Mouse (Mus musculus) liver (tissue): ENCODE data around the gene Adh5.

Experiments
- DNase-seq: peaks from one replicate; pipeline ENCODE4 v3.0.0-alpha.2; 2020; ENCODE audit warnings: mixed read lengths

Gene Adh5

DNA sequence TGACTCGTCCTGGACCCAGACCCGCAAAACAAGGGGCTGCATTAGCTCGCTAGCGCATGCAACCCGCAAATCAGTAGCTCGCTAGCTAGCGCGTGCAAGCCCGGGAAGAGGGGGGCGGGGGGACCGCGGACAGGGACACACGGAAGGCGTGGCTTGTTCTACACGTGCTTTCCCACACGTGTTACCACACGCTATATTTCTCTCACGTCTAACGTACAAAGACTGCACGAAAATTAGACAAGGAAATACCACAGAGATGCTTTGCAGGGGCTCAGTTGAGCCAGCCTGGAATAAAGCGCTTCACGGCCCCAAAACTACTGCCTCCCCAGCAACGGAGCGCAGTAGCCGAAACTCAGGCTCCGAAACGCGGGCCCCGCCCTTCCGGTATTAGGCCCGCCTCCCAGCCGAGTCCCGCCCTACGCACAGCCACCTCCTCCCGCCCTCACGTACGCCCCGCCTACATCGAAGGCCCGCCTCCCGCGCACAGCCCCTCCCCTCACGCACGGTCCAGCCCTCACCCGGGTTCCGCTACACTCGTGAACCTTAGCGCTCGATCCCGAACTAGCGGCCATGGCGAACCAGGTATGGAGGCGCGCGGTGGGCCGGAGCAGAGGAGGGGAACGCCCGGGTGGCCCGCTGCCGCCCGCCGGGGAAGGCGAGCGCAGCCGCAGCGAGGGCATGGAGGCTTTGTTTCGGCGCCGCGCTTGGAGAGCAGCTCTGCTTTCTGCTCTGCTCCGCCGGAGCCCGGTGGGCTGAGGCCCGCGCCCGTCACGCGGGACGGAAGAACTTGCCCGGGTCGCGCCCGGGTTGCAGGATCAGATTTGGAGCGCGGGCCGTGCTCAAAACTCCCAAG is at the start of gene Adh5:
Adh5 (plus strand) TSS at position 482 of the 853 bp plus-strand sequence.
- peak; percentile 97 for DNase-seq

DNA sequence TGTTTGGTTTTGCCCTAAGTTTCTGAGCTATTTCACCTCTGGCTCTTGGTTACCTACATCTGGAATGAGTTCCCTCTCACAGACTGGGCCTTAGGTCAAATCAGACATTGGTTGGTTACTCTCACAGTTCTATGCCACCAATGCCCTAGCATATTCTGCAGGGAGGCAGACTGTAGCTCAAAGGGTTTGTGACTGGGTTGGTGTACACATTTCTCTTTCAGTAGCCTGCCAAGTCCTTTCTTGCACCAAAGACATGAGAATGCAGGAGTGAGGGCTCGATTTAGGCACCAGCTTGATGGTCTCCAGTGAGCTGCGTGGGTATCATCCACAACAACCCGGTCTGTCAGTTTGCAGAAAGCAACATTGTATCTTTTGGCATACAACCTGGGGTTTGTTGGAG is 38.0 kb upstream of the Adh5 start:
- no peak for DNase-seq

DNA sequence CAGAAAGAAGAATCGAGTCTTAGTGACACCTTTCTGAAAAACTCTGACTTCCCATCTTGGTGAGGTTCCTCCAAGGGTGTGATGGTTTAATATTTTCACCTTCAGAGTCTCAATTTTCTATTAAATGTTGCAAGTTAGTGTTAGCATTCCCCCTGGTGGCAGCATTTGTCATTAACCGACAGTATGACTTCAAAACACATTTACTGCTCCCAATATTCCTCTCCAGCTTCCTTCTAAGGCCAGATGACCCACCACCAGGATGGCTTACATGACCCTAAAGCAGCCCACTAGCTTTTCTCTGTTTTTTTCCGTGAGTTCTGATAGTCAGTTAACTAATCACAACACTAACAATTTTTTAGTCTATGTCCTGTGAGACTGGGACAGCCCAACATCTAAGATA is 37.6 kb upstream of the Adh5 start:
- DNase-seq, result peak; percentile 13

DNA sequence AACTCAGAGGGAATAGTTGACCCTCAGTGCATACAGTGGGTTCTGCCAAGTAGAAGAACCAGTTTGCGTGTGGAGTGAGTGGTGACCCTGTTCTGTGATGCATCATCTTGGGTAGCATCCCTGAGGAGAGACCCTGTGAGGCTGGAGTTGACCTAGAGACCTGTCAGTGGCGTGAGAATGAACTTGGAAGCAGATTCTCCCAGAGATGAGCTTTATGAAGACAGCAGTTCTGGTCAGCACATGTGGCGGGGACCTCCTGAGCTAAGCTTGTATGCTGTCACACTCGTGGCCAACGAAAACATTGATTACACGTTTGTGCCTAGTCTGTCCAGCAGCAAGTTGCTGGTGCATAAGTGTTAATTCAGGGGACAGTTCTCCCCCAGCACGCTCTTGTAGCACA is 37.1 kb upstream of the Adh5 start:
- no peak for DNase-seq

DNA sequence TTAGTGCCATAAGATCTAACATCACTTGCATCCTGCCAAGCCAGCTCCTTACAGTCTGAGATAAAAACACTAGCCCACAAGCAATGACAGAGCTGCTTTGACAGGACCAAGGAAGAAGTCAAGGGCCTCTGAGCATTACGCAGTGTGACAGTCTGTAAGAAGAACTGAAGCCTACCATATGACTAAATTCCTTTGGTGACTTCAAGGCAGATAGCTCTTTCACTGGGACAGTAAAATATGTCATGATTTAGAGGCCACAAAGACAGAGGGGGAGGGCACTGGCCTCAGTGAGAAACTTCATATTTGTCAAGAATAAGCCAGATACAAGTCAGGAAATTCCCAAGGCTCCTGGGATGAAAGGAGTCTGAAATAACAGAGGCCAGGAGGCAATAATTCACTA is 35.0 kb upstream of the Adh5 start:
- no peak for DNase-seq

DNA sequence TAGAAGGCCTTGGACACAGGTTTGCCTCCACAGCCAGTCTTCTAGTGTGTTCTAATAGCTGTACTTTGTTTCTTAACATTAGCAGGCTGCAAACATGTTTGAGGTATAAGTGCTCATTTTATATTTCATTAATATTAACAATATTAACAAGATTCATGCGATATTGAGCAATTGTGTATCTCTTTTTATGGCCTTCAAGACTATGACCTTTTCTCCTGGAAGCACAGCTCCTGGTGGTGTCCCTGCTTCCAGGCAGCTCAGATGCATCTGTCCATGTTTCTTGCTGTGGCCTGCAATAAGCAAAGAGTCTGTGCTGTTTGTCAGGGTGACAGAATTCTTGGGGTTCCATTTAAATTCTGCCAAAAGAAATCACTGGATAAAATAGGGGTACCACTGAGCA is 33.3 kb upstream of the Adh5 start:
- no peak for DNase-seq

DNA sequence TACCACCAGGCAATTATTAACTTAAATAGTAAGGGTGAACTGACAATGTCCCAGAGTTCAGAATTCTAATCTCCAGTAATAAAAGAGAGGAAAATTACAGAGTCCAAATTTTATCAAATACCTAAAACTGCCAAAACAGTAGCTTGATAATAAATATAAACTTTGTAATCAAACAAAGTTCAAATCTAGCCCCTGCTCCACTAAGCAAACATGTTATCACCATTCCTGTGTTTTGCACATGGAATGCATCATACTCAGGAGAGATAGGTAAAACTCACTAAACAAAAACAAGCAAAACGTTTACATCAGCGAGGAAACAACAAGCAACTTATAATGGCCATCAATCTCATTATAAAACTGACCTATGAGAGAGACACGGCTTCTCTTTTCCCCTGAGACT is 32.7 kb upstream of the Adh5 start:
- DNase-seq, result no peak

DNA sequence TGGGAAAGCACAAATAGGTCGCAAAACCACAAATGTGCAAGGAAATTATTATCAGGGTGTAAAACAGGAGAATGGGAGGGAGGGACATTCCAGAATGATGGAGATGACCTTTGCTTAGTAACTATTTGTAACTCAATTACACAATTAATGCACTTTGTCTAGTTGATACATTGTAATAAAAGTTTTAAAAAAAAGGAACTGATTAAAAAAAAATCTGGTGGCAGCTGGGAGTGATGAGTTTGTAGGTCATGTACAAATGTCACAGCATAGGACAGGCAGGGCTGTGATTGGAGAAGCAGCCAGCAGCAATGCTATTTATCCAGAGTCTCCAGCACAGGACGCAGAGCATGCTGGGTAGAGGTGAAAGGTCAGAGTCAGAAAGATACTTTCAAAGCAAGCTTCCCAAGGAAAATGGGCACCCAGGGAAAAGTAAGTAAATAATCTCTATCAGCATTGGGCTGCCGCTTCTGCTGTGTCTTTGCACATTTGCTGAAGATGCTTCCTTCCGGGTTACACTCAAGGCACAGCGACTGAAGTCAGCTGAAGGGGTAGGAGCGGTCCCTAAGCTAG is 27.7 kb upstream of the Adh5 start, which contains the start of gene Adh4:
Adh4 (plus strand) TSS at position 346 of the 570 bp plus-strand sequence.
- no peak for DNase-seq

DNA sequence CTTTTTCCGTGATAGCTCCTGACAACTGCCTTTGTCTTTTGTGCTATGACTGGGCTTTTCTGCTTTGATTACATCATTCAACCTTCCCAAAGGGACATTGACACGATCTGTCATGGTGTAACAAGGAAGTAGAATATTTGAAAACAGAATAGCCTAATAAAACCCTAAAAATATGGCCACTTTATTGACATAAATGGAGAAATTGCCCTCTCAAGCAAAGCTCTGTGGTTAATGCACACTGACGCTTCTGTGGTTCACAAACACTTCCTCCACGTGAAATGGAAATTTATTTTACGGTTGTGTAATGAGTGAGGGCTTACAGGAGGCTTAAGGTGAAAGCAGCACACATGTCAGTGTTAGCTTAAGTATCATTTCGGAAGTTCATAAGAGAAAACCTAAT is 23.5 kb upstream of the Adh5 start:
- no peak for DNase-seq

DNA sequence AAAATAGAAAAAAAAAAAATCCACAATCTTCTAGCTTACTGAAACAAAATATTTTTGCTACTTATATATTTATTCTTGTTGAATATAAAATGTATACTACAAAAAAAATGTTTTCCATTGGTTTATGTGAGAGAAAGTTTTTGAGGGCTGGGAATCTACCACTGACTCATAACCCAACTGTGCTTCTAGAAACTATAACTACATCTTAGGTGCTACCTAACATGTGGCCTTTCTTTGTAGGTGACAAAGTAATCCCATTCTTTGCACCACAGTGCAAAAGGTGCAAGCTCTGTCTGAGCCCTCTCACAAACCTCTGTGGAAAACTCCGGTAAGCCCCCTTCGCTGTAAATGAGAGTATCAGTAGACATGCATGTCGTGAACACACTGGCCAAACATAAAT is 22.5 kb upstream of the Adh5 start:
- DNase-seq, result no peak

DNA sequence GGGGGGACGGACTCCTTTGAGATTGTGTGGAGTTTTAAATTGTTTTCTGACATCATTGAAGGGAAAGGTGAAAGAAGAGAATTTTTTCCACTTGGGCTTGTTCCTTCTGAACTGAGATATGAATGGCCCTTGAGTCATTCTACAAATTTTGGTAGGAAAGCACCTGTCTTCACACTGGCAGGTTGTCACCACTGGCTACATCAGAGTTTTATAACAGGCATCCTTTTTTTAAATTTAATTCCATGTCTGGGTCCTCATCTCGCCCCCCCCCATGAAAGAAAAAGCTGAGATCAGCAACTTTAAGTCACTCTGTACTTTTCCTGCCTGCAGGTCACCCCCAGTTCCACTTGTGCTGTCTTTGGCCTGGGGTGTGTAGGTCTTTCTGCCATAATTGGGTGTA is 19.2 kb upstream of the Adh5 start:
- no peak for DNase-seq

DNA sequence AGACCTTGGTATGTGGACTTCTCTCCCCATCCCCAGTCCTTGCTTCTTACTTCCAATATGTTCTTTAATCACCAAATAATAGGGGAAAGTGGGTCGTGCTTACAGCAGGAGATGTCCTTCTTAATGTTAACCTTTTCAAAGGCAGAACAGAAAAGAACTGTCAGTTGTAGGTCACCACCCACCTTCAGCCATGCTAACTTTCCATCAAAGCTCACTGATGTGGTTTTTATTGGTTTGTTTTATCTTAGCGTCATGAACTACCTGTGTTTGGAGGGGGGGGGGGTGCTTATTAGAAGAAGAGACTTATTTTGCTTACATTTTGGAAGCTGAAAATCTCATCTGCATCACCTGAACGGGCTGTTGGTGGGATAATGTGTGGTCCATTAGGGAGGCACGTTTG is 18.6 kb upstream of the Adh5 start:
- DNase-seq, result no peak

DNA sequence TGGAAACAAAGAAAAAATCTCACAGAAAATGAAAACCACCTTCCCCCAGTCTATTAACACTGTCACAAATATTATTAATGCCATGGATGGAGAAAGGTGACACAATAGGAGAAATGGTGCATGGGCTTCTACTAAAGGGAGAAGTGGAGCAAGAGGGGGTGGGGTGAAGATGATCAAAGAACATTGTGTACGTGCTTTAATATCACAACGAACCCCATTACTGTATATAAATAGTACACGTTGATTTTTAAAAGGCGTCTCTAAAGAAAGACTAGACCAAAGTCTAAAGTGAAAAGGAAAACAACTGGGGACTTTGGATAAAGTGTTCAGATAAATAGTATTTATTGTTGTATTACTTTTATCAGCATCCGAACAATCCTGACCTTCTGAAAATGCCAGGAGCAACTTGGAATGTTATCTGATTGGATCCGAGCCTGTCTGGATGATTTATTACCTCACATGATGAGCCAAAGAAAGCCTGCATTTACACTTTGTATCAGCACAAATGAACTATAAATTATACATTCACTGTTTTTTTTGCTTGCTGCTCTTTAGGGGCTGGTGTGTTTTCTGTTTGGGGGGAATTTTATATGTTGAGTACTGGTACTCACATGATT is 12.4 kb upstream of the Adh5 start:
- no peak for DNase-seq

DNA sequence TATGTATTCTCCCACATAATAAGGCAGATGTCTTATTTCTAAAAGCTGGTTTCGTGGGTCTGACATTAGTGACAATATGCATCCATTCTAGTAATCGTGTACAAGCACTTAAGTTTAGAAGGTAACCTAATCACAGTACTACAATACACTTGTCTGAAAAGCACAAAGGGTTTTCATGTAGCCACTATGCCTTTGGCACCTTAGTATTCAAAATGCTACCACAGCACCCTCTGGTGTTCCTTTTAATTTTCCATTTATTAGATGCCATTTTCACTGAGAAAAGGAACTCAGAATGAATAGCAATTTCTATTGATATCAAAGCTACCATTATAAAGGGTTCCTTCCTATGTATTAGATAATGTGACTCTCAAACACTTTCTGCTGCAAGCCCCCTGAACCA is 11.1 kb upstream of the Adh5 start:
- DNase-seq, result no peak

DNA sequence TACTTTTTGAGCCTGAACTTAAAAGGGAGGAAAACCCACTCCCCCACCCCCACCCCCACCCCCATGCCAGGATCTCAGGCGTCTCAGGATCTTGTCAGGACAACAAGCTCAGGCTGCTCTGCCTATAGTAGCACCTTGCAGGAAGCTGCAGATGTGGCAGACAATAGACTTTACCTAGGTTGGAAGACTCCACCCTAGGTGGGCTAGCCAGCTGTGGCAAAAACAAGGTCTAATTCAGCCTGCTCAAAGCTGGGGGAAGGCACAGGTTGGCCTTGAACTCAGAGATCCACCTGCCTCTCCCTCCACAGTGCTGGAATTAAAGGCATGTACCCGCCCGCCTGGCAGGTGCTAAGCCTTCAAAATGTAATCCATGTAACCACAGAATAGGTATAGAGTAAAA is 4.2 kb upstream of the Adh5 start:
- DNase-seq, result no peak

DNA sequence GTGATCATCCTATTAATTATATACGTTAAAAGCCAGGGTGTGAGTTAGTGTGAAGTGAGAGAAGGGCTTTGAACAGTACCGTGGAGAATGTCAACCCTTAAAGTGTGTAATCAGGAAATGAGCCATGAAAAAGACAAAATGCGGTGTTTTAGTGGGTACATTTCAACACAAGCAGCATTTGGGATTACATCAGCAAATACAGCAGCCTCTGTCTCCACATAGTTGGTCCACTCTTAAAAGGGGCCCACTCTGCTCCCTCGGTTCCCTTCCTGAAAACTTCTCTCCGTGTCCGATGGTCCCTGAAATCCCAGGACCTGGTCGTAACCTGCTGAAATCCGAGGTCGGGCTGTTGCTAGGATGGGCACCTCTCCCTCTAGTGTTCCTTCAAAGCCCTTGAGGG is 690 bp upstream of the Adh5 start:
- no peak for DNase-seq

DNA sequence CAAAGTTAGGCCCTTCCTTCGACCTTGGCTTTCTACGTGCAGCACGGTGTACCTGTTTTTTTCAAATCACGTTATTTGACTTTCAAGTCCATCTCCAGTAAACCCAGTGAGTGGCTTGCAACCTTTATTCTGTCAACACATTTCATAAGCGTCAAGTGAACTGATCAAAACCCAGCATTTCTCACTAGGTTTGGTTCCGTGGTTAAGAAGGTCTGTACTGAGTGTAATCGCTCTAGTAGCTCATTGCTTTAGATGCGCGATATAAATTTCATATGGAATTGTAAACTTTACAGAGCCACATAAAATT is 525 bp downstream of the Adh5 start:
- no peak for DNase-seq

DNA sequence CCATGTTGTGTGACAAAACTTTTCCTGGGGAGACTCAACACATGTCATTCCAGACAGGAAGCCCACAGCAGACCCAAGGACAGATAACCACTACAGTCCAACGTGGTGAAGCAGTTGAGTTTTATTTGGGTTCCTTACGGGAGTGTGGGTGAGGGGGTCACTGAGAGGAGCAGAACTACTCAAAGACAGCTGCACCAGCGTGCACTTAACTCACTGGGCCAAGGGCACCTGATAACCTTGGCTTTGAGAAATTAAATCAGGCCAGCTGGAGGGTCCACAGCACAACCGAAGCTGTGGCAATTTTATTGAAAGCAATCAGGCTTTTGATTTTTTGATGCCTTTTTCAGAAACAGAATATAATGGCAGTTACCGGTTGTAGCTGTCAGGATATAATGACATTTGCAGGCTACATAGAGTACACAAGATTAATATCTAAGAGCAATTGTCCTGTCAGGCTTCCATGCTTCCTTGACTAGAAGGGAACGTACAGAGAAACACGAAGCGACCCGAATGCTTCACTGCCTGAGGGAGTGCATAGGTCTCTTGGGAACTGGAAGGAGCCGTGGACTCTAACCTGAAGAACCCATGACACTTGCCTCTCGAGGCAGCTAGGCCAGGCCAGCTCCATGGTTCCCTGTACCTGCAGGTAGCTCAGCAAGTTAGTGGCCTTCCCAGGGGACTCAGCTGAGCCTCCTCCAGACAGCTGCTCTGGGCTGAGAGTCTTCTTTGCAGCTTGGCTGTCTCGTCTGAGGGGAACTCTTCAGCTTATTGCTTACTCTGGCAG is 5.4 kb downstream of the Adh5 start:
- no peak for DNase-seq

DNA sequence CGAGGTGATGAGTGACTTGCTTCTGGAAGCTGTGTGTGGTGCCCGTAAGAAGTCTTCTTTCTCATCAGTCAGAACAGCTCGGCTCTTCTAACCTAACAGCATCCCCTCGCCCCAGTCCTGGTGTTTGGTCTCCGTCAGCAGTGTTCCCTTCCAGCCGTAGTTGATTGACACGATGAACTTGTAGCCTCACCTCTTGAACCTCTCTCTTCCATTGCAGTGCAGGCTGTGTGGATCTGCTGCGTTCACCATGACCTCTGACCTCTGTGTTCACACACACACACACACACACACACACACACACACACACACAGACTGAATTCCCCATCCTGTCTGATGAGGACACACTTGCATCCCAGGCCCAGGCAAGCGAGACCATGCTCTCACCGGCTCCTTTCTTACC is 9.3 kb downstream of the Adh5 start:
- DNase-seq, result no peak

DNA sequence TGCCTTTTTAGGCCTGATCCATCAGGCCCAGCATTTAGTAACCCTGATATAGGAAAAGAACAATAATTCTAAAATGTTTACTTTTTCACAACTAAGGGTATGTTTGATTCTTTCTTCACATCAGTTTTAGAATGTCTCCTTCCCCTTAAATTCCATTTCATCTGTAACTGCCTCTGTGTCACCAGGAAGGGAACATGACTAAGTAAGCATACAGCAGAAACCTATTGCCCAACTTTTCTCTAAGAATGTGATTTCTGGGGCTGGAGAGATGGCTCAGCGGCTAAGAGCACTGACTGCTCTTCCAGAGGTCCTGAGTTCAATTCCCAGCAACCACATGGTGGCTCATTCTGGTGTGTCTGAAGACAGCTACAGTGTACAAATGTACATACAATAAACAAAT is 11.3 kb downstream of the Adh5 start:
- no peak for DNase-seq

DNA sequence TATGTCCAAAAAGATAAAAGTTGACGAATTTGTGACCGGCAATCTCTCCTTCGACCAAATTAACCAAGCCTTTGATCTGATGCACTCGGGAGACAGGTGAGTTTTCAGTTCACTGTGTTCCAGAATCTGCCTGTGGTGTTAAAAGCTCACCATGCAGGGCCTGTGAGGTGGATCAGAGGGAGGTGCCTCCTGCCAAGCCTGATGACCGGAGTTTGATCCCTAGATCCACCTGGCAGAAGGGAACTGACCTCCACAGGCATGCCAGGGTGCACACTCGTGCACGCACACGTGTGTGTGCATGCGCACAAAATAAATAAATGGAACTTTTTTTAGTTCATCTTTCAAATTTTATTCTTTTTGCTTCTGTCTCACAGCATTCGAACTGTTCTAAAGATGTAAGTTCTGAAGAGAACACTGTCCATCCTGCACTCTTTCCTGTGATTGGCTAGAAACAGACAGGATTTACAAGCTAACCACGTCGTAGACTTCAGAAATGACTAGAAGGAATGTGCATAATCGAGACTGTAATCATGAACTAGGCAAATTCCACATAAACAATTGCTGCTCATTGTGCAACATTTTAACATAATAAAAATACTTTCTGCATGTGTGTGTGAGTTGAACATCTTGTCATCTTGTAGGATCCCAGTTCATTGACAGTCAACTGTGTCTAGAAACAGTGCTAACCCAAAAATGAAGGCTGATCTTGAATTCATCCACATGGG is 12.0 kb downstream of the Adh5 start:
- DNase-seq, result no peak

DNA sequence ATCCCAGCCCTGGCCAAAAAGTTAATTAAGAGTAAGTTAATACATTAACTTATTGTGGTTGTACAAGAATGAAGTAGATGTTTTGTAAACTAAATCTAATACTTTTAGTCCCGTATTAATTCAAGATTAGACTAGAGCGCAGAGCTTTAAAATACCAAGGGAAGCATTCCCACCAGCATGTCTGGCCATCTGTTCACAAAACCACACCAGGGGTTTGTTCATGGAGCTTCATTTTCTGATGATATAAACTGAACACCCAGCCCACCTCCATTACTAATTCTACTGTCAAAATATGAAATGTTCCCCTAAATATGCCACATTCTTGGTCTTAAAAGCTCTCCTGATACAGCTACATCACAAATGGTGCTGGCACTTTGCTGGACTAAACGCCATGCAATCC is 15.5 kb downstream of the Adh5 start:
- no peak for DNase-seq

DNA sequence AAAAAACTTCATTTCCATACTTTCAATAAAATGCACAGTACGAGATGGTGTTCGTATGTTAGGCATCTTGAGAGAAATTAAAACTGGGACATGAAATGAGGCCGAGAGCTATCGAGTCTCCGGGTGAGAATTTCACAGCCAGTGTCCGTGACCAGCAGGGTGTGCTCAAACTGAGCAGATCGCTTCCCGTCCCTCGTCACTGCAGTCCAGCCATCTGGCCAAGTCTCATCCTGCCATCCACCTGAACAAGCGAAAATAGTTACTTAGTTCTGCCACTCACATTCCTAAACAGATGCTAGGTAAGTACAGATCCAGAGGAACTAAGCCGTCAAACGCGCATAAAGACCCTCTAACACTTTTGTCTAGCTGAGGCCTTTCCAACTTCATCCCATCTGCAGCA is 17.4 kb downstream of the Adh5 start:
- DNase-seq, result no peak
